Mouse (Mus musculus) G1E (cell line): ENCODE results near the gene Wdr47. TPM values are rescaled to one million over a fixed set of nuclear protein-coding genes. Genes with fewer than 3 reads are reported as not detected.

Source experiments
- ATAC-seq: 2 replicates; pipeline ENCODE4 v1.8.0; 2016; ENCODE audit warnings: mild to moderate bottlenecking; ENCODE audit not compliant: insufficient number of reproducible peaks, poor library complexity, low FRiP score, severe bottlenecking; ENCODE audit errors: extremely low read depth
- DNase-seq: peaks from one replicate; pipeline ENCODE4 v3.0.0; 2012; ENCODE audit warnings: low spot score
- H3K27me3 ChIP-seq: 2 replicates; pipeline ENCODE4 v1.6.1; 2012; ENCODE audit warnings: mild to moderate bottlenecking, low read length, inconsistent platforms; ENCODE audit not compliant: insufficient read depth
- H3K36me3 ChIP-seq: replicated peaks from 2 replicates; pipeline ENCODE3; 2012; ENCODE audit warnings: mild to moderate bottlenecking, inconsistent platforms
- H3K4me1 ChIP-seq: 2 replicates; pipeline ENCODE4 v1.6.1; 2012; ENCODE audit warnings: low read depth, low read length, inconsistent platforms, mixed read lengths; ENCODE audit not compliant: insufficient read depth
- H3K4me3 ChIP-seq: 2 replicates; pipeline ENCODE4 v1.5.1; 2012; ENCODE audit warnings: low read depth, mild to moderate bottlenecking, inconsistent platforms, low read length, moderate library complexity, mixed read lengths
- H3K9me3 ChIP-seq: replicated peaks from 2 replicates; pipeline ENCODE4 v1.6.1; 2012; ENCODE audit warnings: inconsistent platforms
- CTCF ChIP-seq: IDR thresholded peaks from 2 replicates; pipeline ENCODE4 v1.5.1; 2012; ENCODE audit warnings: low read depth, low read length, inconsistent platforms, mixed read lengths
- GATA1 ChIP-seq: IDR thresholded peaks from 2 replicates; pipeline ENCODE4 v1.6.1; 2012; ENCODE audit warnings: borderline replicate concordance, low read length, inconsistent platforms, mixed read lengths
- GATA2 ChIP-seq: IDR thresholded peaks from 2 replicates; pipeline ENCODE4 v1.6.1; 2012; ENCODE audit warnings: low read depth, low read length, inconsistent platforms, borderline replicate concordance
- POLR2AphosphoS5 ChIP-seq: IDR thresholded peaks from 2 replicates; pipeline ENCODE4 v1.6.1; 2012; ENCODE audit warnings: low read depth, low read length, inconsistent platforms; ENCODE audit not compliant: insufficient replicate concordance
- TAL1 ChIP-seq: conservative IDR thresholded peaks from 2 replicates; pipeline ENCODE4 v1.6.1; 2012; ENCODE audit warnings: low read depth, low read length, inconsistent platforms, mixed read lengths
- polyA plus RNA-seq: library from polyadenylated mRNA; stranded (reverse); fragments of >175 nt; gene quantifications from 2 replicates; pipeline ENCODE4 v1.2.3, GENCODE M21; 2012
- total RNA-seq, 2 experiments: library from RNA; stranded (forward) in 1 of 2; stranded (reverse) in 1 of 2; fragments of 200-1000 nt in 1 of 2; fragments of >200 nt in 1 of 2; fragmentation: Nextera tagmentation in 1 of 2; gene quantifications; 2 replicates each; pipeline ENCODE4 v1.2.3; 2014 to 2017

Gene Wdr47
- total and polyA plus RNA-seq, 3 experiments, result 1.2 to 10.3 (median 4.4) TPM

DNA sequence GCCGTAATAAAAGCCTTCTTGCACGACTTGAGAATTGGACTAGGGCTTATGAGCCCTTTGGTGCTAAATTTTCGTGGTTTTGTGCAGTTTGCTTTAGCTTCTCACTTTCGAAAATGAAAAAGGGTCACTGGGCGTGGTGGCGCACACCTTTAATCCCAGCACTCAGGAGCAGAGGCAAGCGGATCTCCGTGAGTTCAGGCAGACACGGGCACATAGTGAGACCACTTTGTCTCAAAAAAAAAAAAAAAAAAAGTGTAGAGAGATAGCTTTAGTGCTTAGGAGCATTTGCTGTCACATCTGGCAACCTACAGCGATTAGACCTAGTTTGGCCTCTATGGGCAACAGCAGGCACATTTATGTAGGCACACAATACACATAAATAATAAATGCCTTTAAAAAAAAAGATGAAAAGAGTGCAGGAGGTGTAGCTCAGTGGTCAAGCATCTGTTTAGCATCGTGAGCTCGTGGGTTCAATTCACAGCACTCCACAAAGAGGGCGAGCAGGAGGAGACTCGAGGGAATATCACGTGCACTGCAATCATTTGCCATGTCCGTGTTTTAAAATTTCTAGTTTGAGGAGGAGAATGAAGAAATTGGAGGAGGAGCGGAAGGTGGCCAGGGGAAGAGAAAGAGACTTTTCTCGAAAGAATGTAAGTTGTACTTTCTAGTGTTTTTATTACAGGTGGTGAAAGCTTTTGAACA is 18.6 kb upstream of the Wdr47 start:
- no peak for DNase-seq
- Histone ChIP-seq H3K4me3 (peak overlapping the region; percentile 76), H3K27me3 (peaks cover 8% of the 10 kb centered on the region), H3K4me1 (peaks cover 22% of the 10 kb centered on the region), H3K36me3 (peaks cover 13% of the 10 kb centered on the region), H3K9me3 (no peaks in the 10 kb centered on the region)
- TF ChIP-seq POLR2AphosphoS5 (no peak), GATA1 (no peak), CTCF (no peak), TAL1 (no peak), GATA2 (no peak)
- no peak for ATAC-seq

- H3K4me3 ChIP-seq, result no peak overlapping the region
- TF ChIP-seq GATA2 (no peak), CTCF (no peak), GATA1 (no peak), TAL1 (no peak), POLR2AphosphoS5 (no peak)
- ATAC-seq, result no peak
Measured at GRCm38 (mm10) chr3:108574018-108574417, 17.1 kb upstream of the Wdr47 start.

DNA sequence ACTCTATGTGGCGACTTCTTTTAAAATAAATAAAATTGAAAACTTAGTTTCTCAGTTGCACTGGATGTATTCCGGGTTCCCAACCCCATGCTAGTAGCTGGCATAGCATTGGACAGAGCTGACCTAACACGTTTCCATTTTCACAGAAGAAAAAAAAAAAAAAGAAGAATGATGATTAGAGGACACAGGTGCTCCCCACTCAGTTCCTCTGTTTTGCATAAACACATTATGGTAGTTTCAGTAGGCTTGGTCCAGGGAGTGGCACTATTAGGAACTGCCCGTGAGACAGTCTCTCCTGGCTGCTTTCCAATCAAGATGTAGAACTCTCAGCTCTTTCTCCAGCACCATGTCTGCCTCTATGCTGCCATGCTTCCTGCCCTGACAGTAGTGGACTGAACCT is 6.5 kb upstream of the Wdr47 start:
- H3K27me3 ChIP-seq, result 0 out of 2 replicates have a peak, but pooled peaks cover 3% of the 10 kb centered on the region
- peaks cover 7% of the 10 kb centered on the region for H3K36me3 ChIP-seq
- H3K4me3 ChIP-seq, result no peak overlapping the region
- H3K9me3 ChIP-seq, result no peaks in the 10 kb centered on the region
- TF ChIP-seq CTCF (no peak), GATA2 (no peak), GATA1 (no peak), TAL1 (no peak), POLR2AphosphoS5 (no peak)
- no peaks in the 10 kb centered on the region for H3K4me1 ChIP-seq
- DNase-seq, result no peak
- no peak for ATAC-seq

More at GRCm38 (mm10) chr3:108574018-108574417, 17.1 kb upstream of the Wdr47 start:
- Histone ChIP-seq H3K9me3 (no peaks in the 10 kb centered on the region), H3K27me3 (no peaks in the 10 kb centered on the region; the same call in 1 of the 2 replicates), H3K4me1 (peaks cover 15% of the 10 kb centered on the region), H3K36me3 (peaks cover 25% of the 10 kb centered on the region)
- no peak for DNase-seq

DNA sequence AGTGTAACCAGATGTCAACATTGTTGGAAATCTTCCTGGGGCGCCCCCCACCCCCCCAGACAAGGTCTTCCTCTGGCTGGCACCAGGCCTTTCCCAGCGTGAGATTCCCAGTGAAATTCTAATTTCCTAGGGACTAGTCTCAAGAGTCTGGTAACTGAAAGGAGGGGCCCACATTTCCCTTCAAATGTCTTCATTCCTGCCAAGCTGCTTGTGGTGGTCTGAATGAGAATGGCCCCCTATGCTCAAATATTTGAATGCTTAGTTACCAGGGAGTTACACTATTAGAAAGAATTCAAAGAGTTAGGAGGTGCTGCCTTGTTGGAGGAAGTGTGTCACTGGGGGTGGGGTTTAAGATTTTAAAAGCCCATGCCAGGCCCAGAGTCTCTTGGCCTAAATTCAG is 2.6 kb upstream of the Wdr47 start:
- peaks cover 13% of the 10 kb centered on the region for H3K4me1 ChIP-seq
- no peak overlapping the region for H3K4me3 ChIP-seq
- no peaks in the 10 kb centered on the region for H3K36me3 ChIP-seq
- TF ChIP-seq CTCF (no peak), GATA1 (no peak), GATA2 (no peak), TAL1 (no peak), POLR2AphosphoS5 (no peak)
- no peaks in the 10 kb centered on the region for H3K9me3 ChIP-seq
- ATAC-seq (no peak), DNase-seq (no peak)
- H3K27me3 ChIP-seq, result peaks cover 7% of the 10 kb centered on the region; the same call in 1 of the 2 replicates

- TF ChIP-seq TAL1, result no peak
- TF ChIP-seq CTCF, result no peak
- no peak for TF ChIP-seq GATA1
- no peak for TF ChIP-seq POLR2AphosphoS5
- TF ChIP-seq GATA2, result no peak
- Histone ChIP-seq H3K27me3 (peaks cover 7% of the 10 kb centered on the region; the same call in 1 of the 2 replicates), H3K4me3 (peak overlapping the region; percentile 92), H3K9me3 (no peaks in the 10 kb centered on the region), H3K36me3 (no peaks in the 10 kb centered on the region), H3K4me1 (peaks cover 13% of the 10 kb centered on the region)
- ATAC-seq, result no peak
- DNase-seq, result peak; percentile 58
Measured at GRCm38 (mm10) chr3:108591530-108592522, 747 bp downstream of the Wdr47 start.

DNA sequence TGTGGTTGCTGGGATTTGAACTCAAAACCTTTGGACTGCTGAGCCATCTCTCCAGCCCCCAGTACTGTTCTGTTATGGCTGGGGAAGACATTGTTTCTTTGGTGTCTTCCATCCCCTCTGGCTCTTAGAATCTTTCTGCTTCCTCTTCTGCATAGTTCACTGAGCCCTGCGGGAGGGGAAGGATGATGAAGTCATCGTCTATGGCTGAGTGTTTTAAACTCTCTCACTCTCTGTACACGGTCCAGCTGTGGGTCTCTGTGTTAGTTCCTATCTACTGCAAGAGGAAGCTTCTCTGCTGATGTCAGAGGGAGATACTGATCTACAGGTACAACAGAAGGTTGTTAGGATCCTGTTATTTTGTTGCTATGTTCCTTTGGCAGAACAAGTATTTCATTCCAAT is 17.8 kb downstream of the Wdr47 start:
- no peak for TF ChIP-seq TAL1
- TF ChIP-seq POLR2AphosphoS5, result no peak
- TF ChIP-seq GATA2, result no peak
- no peak for TF ChIP-seq CTCF
- no peak for TF ChIP-seq GATA1
- no peak for DNase-seq
- H3K4me3 ChIP-seq, result no peak overlapping the region
- no peaks in the 10 kb centered on the region for H3K4me1 ChIP-seq
- H3K27me3 ChIP-seq, result no peaks in the 10 kb centered on the region
- H3K36me3 ChIP-seq, result peaks cover 5% of the 10 kb centered on the region
- ATAC-seq, result no peak
- H3K9me3 ChIP-seq, result no peaks in the 10 kb centered on the region
